Mouse (Mus musculus) B cell, adult (primary cell): ENCODE measurements around the gene Olfr105-ps. TPM values are rescaled to one million over a fixed set of nuclear protein-coding genes. Genes with fewer than 3 reads are reported as not detected.

Experiments
- total RNA-seq: library from RNA; stranded (reverse); gene quantifications from 4 replicates; pipeline ENCODE4 v1.2.4, GENCODE M21; 2023; ENCODE audit not compliant: inconsistent age

Olfr105-ps gene
- total RNA-seq: not detected in 4 replicates

GRCm38 (mm10) chr17:37378733-37379132, at the start of gene Olfr105-ps:
Gene Olfr105-ps (plus strand): TSS chr17:37379033.

GRCm38 (mm10) chr17:37339598-37339997, 39.2 kb upstream of the Olfr105-ps start, which contains the start of gene Olfr103:
Gene Olfr103 (minus strand): TSS chr17:37339698.

GRCm38 (mm10) chr17:37359282-37359681, 19.6 kb upstream of the Olfr105-ps start, which contains the start of gene Olfr104-ps:
Gene Olfr104-ps (plus strand): TSS chr17:37359582.

GRCm38 (mm10) chr17:37390093-37390492, 11.3 kb downstream of the Olfr105-ps start, which contains the start of gene Olfr106-ps:
Gene Olfr106-ps (plus strand): TSS chr17:37390393.

GRCm38 (mm10) chr17:37398926-37399325, 20.1 kb downstream of the Olfr105-ps start, which contains the start of gene Olfr107:
Gene Olfr107 (plus strand): TSS chr17:37399226.

Other genes starting within 250 kb of the Olfr105-ps start
- gene Olfr93, start 217.5 kb upstream of the Olfr105-ps start, total RNA-seq: not detected in 4 replicates
- 0.78 TPM in 1 of 4 replicates, not detected in the others for gene Ubd, start 185.1 kb upstream of the Olfr105-ps start, total RNA-seq
- not detected in 4 replicates for gene Olfr94, start 178.0 kb upstream of the Olfr105-ps start, total RNA-seq
- gene Olfr95, start 165.9 kb upstream of the Olfr105-ps start, total RNA-seq: not detected in 4 replicates
- not detected in 4 replicates for gene Olfr96, start 158.9 kb upstream of the Olfr105-ps start, total RNA-seq
- not detected in 4 replicates for gene Olfr97, start 141.7 kb upstream of the Olfr105-ps start, total RNA-seq
- gene Olfr98, start 115.3 kb upstream of the Olfr105-ps start, total RNA-seq: not detected in 4 replicates
- gene H2-M3, start 108.8 kb upstream of the Olfr105-ps start, total RNA-seq: 46.7 to 58.3 TPM (median 54.7 TPM) in 4 replicates
- gene Olfr99, start 95.6 kb upstream of the Olfr105-ps start, total RNA-seq: not detected in 4 replicates
- not detected in 4 replicates for gene Olfr101, start 74.7 kb upstream of the Olfr105-ps start, total RNA-seq
- gene Olfr102, start 62.0 kb upstream of the Olfr105-ps start, total RNA-seq: 0.36 TPM in 1 of 4 replicates, not detected in the others
- not detected in 4 replicates for gene Olfr103, start 39.3 kb upstream of the Olfr105-ps start, total RNA-seq
- gene Olfr104-ps, start 19.5 kb upstream of the Olfr105-ps start, total RNA-seq: not detected in 4 replicates
- gene Olfr106-ps, start 11.4 kb downstream of the Olfr105-ps start, total RNA-seq: not detected in 4 replicates
- not detected in 4 replicates for gene Olfr107, start 20.2 kb downstream of the Olfr105-ps start, total RNA-seq
- gene Olfr108, start 66.4 kb downstream of the Olfr105-ps start, total RNA-seq: not detected in 4 replicates
- not detected in 4 replicates for gene Olfr109, start 79.9 kb downstream of the Olfr105-ps start, total RNA-seq
- gene H2-M2, start 104.5 kb downstream of the Olfr105-ps start, total RNA-seq: not detected in 4 replicates
- not detected in 4 replicates for gene Olfr110, start 113.4 kb downstream of the Olfr105-ps start, total RNA-seq
- not detected in 4 replicates for gene Olfr111, start 129.0 kb downstream of the Olfr105-ps start, total RNA-seq
- gene Olfr112, start 190.4 kb downstream of the Olfr105-ps start, total RNA-seq: not detected in 4 replicates
- not detected in 4 replicates for gene Olfr113, start 198.6 kb downstream of the Olfr105-ps start, total RNA-seq
- not detected in 4 replicates for gene Olfr114, start 213.7 kb downstream of the Olfr105-ps start, total RNA-seq
- gene Olfr115, start 248.1 kb downstream of the Olfr105-ps start, total RNA-seq: not detected in 4 replicates
- not detected in 4 replicates for gene Olfr116, start 248.2 kb downstream of the Olfr105-ps start, total RNA-seq